Mouse (Mus musculus) heart, adult 2 months (tissue): ENCODE data around the gene Mogat1. TPM values are rescaled to one million over a fixed set of nuclear protein-coding genes. Genes with fewer than 3 reads are reported as not detected.

ENCODE experiments used
- DNase-seq, 2 experiments: peaks; one replicate each; pipeline ENCODE4 v3.0.0; 2021
- H3K27ac ChIP-seq: fragments of 200-600 bp; 2 replicates; pipeline ENCODE4 v1.8.1; 2022
- H3K27me3 ChIP-seq: fragments of 200-500 bp; 2 replicates; pipeline ENCODE4 v1.6.1; 2012; ENCODE audit warnings: mild to moderate bottlenecking, low read length, inconsistent platforms, mixed read lengths; ENCODE audit not compliant: control insufficient read depth, insufficient read depth
- H3K36me3 ChIP-seq: fragments of 200-500 bp; 2 replicates; pipeline ENCODE4 v1.6.1; 2012; ENCODE audit warnings: low read length, inconsistent platforms; ENCODE audit not compliant: control insufficient read depth, insufficient read depth
- H3K4me1 ChIP-seq: fragments of 200-500 bp; 2 replicates; pipeline ENCODE4 v1.6.1; 2011; ENCODE audit warnings: low read length; ENCODE audit not compliant: control insufficient read depth, insufficient read depth
- H3K4me3 ChIP-seq: fragments of 200-600 bp; 2 replicates; pipeline ENCODE4 v1.8.1; 2022
- H3K79me2 ChIP-seq: fragments of 200-500 bp; replicated peaks from 2 replicates; pipeline ENCODE4 v1.6.1; 2012; ENCODE audit warnings: mild to moderate bottlenecking, inconsistent platforms, low read length, moderate library complexity, mixed read lengths; ENCODE audit not compliant: control insufficient read depth, insufficient read depth
- H3K9ac ChIP-seq: fragments of 200-500 bp; 2 replicates; pipeline ENCODE4 v1.6.1; 2012; ENCODE audit warnings: low read depth, mild to moderate bottlenecking, control low read depth, inconsistent platforms, low read length, mixed read lengths
- CTCF ChIP-seq: fragments of 200-600 bp; IDR thresholded peaks from 2 replicates; pipeline ENCODE4 v1.8.1; 2022; ENCODE audit warnings: antibody characterized with exemption, mild to moderate bottlenecking, moderate library complexity
- EP300 ChIP-seq: fragments of 200-500 bp; IDR thresholded peaks from 2 replicates; pipeline ENCODE4 v1.6.1; 2011; ENCODE audit warnings: low read depth, low read length, control low read depth; ENCODE audit not compliant: insufficient read depth
- POLR2A ChIP-seq: fragments of 200-500 bp; IDR thresholded peaks from 2 replicates; pipeline ENCODE4 v1.6.1; 2011; ENCODE audit warnings: mild to moderate bottlenecking, low read depth, low read length, control low read depth; ENCODE audit not compliant: insufficient read depth
- WGBS: fragments of 180-500 bp; shearing (Covaris S2); methylation state at CpG from one replicate; pipeline ENCODE4 v1.1.7; 2018; 5-methylcytosine and 5-hydroxymethylcytosine counted together
- intact Hi-C: fragments of 180-260 bp; cut with DNase I; formaldehyde crosslinking; loops from one replicate; pipeline ENCODE4 v1.15.1; 2025
- polyA plus RNA-seq: library from polyadenylated mRNA; depleted of rRNA; stranded (reverse); fragments of >200 nt; gene quantifications from 2 replicates; pipeline ENCODE4 v1.2.3, GENCODE M21; 2012
- total RNA-seq, 2 experiments: library from RNA; stranded (reverse); gene quantifications; 2 replicates each; pipeline ENCODE4 v1.2.3; 2021

The Mogat1 gene
- total and polyA plus RNA-seq, 3 experiments = 3.1 TPM; not detected in 2

DNA sequence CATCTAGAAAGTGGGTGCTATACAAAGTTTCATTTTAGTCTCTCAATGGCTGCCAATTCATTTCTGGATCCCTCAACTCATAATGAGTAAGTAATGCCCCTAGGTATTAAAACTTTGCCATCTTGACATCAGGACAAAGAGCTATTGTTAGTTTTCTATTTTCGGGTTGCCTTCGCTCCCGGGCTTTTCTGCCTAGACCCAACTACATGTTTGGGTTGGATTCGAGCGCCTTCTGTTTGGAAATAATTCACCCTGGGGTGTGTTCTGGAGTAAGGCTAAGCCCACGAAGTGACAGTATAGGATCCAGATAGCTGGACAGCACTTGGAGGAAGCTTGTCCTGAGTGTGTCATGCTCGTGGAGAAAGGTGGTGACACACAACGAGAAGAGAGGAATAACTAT lies 2.0 kb downstream of the Mogat1 start:
- Histone ChIP-seq H3K27me3 (peaks cover 2% of the 10 kb centered on the region; the same call in 1 of the 2 replicates), H3K36me3 (no peaks in the 10 kb centered on the region), H3K79me2 (no peaks in the 10 kb centered on the region), H3K4me1 (no peaks in the 10 kb centered on the region), H3K4me3 (no peak overlapping the region), H3K27ac (no peak overlapping the region), H3K9ac (no peak overlapping the region)
- DNase-seq = no peak
- WGBS = 70% methylated on average over 8 of the region's 8 CpGs
- TF ChIP-seq EP300 = no peak
- TF ChIP-seq POLR2A = no peak
- no peak for TF ChIP-seq CTCF
- intact Hi-C loops = no loop called here

DNA sequence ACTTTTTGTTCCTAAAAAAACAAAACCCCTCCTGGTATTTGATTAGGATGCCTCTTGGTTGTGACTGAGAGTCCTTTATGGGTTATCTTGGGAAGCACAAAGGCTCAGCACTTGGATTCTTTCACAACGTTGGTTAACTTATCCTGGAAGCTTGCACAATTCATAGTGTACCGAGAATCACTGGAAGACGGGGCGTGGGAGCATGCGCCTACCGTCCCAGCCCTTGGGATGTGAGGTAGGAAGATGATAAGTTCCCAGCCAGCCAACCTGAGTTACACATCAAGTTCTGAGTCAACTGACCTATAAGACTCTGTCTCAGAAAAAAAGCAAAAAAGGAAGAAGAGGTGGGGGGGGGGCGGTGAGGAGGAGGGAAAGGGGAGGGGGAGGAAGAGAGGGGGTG lies 8.1 kb downstream of the Mogat1 start:
- no peaks in the 10 kb centered on the region for H3K79me2 ChIP-seq
- no peak overlapping the region for H3K4me3 ChIP-seq
- H3K36me3 ChIP-seq = no peaks in the 10 kb centered on the region
- H3K9ac ChIP-seq = no peak overlapping the region
- TF ChIP-seq CTCF (no peak), POLR2A (no peak), EP300 (no peak)
- no peaks in the 10 kb centered on the region for H3K27me3 ChIP-seq
- 82% methylated on average over 7 of the region's 7 CpGs for WGBS
- H3K27ac ChIP-seq = no peak overlapping the region
- intact Hi-C loops = no loop called here
- H3K4me1 ChIP-seq = no peaks in the 10 kb centered on the region
- no peak for DNase-seq

DNA sequence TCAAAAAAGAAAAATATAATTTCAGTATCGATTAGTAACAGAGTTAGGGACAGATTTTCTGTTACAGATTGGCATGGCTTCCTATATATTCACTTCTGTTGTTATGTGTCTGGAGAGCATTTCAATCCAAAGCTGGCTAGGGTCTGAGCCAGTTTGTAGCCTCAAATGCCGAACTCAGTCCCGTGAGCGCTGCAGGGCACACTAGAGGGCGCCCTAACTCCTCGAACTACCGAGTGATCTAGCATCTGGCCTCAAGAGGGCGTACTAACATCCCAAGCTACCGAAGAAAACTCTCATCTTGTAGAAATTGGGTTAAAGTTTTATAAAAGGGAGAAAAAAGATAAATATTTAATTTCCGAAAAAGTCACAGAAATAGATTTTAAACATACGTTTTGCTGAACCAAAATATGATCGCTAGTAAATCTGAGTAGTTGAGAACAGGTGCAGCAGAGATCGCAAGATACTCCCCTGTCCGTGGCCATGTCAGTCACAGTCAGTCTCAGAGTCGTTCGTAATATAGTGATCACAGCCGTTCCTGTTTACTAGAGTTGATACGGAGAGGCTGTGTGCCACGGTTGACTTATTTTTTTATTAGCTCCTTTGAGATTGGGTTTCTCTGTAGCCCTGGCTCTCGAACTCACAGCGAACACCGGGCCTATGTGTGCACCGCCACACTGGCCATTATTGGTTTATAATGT lies 14.5 kb downstream of the Mogat1 start:
- H3K9ac ChIP-seq = no peak overlapping the region
- H3K4me1 ChIP-seq = no peaks in the 10 kb centered on the region
- intact Hi-C loops = no loop called here
- H3K79me2 ChIP-seq = no peaks in the 10 kb centered on the region
- TF ChIP-seq CTCF = peak; percentile 84
- TF ChIP-seq POLR2A = no peak
- no peak overlapping the region for H3K4me3 ChIP-seq
- no peak overlapping the region for H3K27ac ChIP-seq
- H3K36me3 ChIP-seq = no peaks in the 10 kb centered on the region
- H3K27me3 ChIP-seq = no peaks in the 10 kb centered on the region
- 52% methylated on average over 23 of the region's 23 CpGs for WGBS
- DNase-seq = peak; percentile 10 to 46

DNA sequence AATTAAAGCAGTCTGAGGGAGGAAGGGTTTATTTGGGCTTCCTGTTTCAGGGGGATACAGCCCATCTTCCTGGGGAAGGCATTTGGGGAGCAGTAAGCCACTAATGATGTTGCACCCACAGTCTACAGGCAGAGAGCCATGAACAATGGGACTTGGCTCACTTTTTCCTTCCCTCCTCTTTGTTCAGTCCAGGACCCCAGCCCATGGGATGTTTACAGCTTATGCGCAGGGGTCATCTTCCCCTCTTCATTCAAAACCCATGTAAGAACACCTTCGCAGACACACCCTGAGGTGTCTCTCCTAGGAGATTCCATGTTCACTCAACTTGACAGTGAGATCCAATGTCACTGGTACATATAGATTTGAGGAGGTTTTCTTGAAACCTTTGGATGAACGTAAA lies 17.6 kb downstream of the Mogat1 start:
- H3K4me1 ChIP-seq = no peaks in the 10 kb centered on the region
- no peak for DNase-seq
- no peak overlapping the region for H3K27ac ChIP-seq
- no peak for TF ChIP-seq CTCF
- TF ChIP-seq EP300 = no peak
- TF ChIP-seq POLR2A = no peak
- H3K4me3 ChIP-seq = no peak overlapping the region
- no peaks in the 10 kb centered on the region for H3K79me2 ChIP-seq
- no peaks in the 10 kb centered on the region for H3K36me3 ChIP-seq
- H3K27me3 ChIP-seq = no peaks in the 10 kb centered on the region
- WGBS = 89% methylated on average over 3 of the region's 3 CpGs
- intact Hi-C loops = no loop called here
- no peak overlapping the region for H3K9ac ChIP-seq

DNA sequence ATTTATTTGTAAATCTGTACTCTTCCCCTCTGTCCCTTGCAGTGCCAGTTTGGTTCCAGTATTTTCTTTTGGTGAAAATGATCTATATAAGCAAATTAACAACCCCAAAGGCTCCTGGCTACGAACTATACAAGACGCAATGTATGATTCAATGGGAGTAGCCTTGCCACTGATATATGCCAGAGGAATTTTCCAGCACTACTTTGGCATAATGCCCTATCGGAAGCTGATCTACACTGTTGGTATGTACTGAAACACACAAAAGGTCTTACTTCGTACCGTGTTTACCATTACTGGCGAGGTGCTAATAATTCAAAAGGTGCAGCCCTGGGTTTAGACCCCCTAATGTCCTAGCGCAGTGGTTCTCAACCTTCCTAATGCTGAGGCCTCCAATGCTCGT lies 18.2 kb downstream of the Mogat1 start:
- H3K4me1 ChIP-seq = no peaks in the 10 kb centered on the region
- H3K4me3 ChIP-seq = no peak overlapping the region
- H3K79me2 ChIP-seq = no peaks in the 10 kb centered on the region
- H3K27me3 ChIP-seq = no peaks in the 10 kb centered on the region
- 82% methylated on average over 8 of the region's 8 CpGs for WGBS
- TF ChIP-seq EP300 (no peak), POLR2A (no peak)
- no peak overlapping the region for H3K27ac ChIP-seq
- H3K36me3 ChIP-seq = no peaks in the 10 kb centered on the region
- intact Hi-C loops = no loop called here
- H3K9ac ChIP-seq = no peak overlapping the region
- DNase-seq = no peak

DNA sequence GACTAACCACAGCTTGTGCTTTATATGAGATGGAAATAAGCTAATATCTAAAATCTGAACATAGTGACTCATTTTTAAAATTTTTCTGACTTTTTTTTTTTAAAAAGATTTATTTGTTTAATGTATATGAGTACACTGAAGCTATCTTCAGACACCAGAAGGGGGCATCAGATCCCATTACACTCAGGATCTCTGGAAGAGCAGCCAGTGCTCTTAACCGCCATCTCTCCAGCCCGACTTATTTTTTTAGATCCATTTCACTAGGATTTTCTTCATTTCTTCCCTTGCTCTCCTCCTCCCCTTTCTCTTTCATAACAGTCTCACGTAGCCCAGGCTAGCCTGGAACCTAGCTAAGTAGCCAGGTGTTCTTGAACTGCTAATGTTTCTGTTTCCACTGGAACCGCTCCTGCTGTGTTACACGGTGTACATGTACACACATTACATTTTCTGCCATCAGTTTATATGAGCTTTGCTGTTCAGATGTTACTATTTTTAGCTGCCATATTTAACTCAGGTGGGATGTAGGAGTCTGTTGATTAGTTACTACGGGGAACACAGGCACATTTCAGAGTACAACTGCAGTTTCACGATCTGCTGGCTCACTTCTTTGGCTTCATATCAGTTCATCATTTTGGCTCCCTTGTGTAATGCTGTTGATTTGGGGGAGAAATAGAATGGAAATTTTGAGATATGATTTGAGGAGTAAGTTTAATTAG lies 19.9 kb downstream of the Mogat1 start:
- Histone ChIP-seq H3K36me3 (no peaks in the 10 kb centered on the region), H3K9ac (no peak overlapping the region), H3K79me2 (no peaks in the 10 kb centered on the region), H3K4me1 (no peaks in the 10 kb centered on the region), H3K27me3 (no peaks in the 10 kb centered on the region), H3K4me3 (no peak overlapping the region), H3K27ac (no peak overlapping the region)
- no peak for DNase-seq
- TF ChIP-seq CTCF (0 out of 2 replicates have a peak, but pooled peaks have one; percentile 6), POLR2A (no peak)
- 56% methylated on average over 7 of the region's 7 CpGs for WGBS
- intact Hi-C loops = loop anchor here (10.0 kb wide), 1 partner anchor 1114 kb away; no protein-coding TSS in a partner anchor
